Mouse (Mus musculus): ENCODE data around the gene Hpca.

GRCm38 (mm10) chr4:129119708-129120107 lies 2.1 kb downstream of the Hpca start:
- TF ChIP-seq CTCF (IDR thresholded peaks at IDR 0.05; ENCODE audit: extremely low read depth, insufficient read depth, low read length) (0 out of 2 replicates have a peak, but pooled peaks have one; percentile 2), POLR2A (IDR thresholded peaks at IDR 0.05; ENCODE audit: extremely low read depth, insufficient read depth, low read length) (peak; percentile 15; the same call in 1 of the 2 replicates)

All from cortical plate, adult 2 months (tissue).